Comparison of ENCODE assay signal across 10 mouse cellular contexts in genomic region chr16:96235366-96235970, GRCm38 (mm10). TPM values are rescaled to one million over a fixed set of nuclear protein-coding genes. Genes with fewer than 3 reads are reported as not detected.
DNase-seq lines count a peak whose midpoint lies in the region; ATAC-seq and TF ChIP-seq lines count a peak whose summit lies in the region.
"Had no signal": no experiment of that assay in that cellular context is flagged by ENCODE, and none has a peak within 500 bp of the region (broad histone marks: within the 10 kb centered on the region; RNA-seq: fewer than 3 reads in every experiment).

Gene B3galt5 (plus strand): TSS chr16:96235801.

- 0 out of 2 replicates have a peak within 1 kb of the TSS, but pooled peaks have one; percentile 6 for H3K4me3 ChIP-seq in cortical plate, adult 2 months (ENCODE audit: insufficient read depth, low read length)
- no peak within 1 kb of the TSS for H3K4me3 ChIP-seq in hindbrain, embryonic 11.5 days (ENCODE audit: low read depth, low read length)
- H3K4me3 ChIP-seq in limb, embryonic 15.5 days = no peak within 1 kb of the TSS

- ATAC-seq in hindbrain, embryonic 11.5 days (ENCODE audit: low FRiP score) = no peak
- ATAC-seq in limb, embryonic 15.5 days (ENCODE audit: insufficient number of reproducible peaks, low FRiP score, low TSS enrichment, low read depth) = no peak

- no peaks in the 10 kb centered on the region for H3K27me3 ChIP-seq in hindbrain, embryonic 11.5 days (ENCODE audit: control insufficient read depth, insufficient read depth, low read length)
- H3K27me3 ChIP-seq in limb, embryonic 15.5 days = no peaks in the 10 kb centered on the region

- 0 out of 2 replicates have a peak, but pooled peaks have one; percentile 21 for TF ChIP-seq POLR2A in cortical plate, adult 2 months (IDR thresholded peaks at IDR 0.05; ENCODE audit: extremely low read depth, insufficient read depth, low read length)

- H3K36me3 ChIP-seq in hindbrain, embryonic 11.5 days (ENCODE audit: control insufficient read depth, insufficient read depth, low read length) = no peaks in the 10 kb centered on the region
- H3K36me3 ChIP-seq in limb, embryonic 15.5 days = no peaks in the 10 kb centered on the region

- 71% methylated on average over 17 of the region's 17 CpGs for WGBS in hindbrain, embryonic 11.5 days
- WGBS in limb, embryonic 15.5 days = 62% methylated on average over 17 of the region's 17 CpGs

- no peak within 1 kb of the TSS for H3K4me2 ChIP-seq in hindbrain, embryonic 11.5 days (replicated peaks; ENCODE audit: low read depth, low read length)
- no peak within 1 kb of the TSS for H3K4me2 ChIP-seq in limb, embryonic 15.5 days

- no peak for TF ChIP-seq CTCF in cortical plate, adult 2 months (IDR thresholded peaks at IDR 0.05; ENCODE audit: extremely low read depth, insufficient read depth, low read length)

- no peak within 1 kb of the TSS for H3K27ac ChIP-seq in cortical plate, adult 2 months (ENCODE audit: insufficient read depth, low read length)
- H3K27ac ChIP-seq in hindbrain, embryonic 11.5 days (ENCODE audit: low read depth, low read length) = no peak within 1 kb of the TSS
- peak within 1 kb of the TSS; percentile 57; the same call in 1 of the 2 replicates for H3K27ac ChIP-seq in limb, embryonic 15.5 days

- peak; percentile 2 for DNase-seq in heart, postnatal 4 days
- DNase-seq in heart, adult 18-20 months = no peak
- peak; percentile 23 for DNase-seq in hindbrain, embryonic 11.5 days (ENCODE audit: low spot score)
- DNase-seq in adipocyte (ENCODE audit: low spot score) = no peak
- no peak for DNase-seq in cerebellum, postnatal 14 days
- no peak for DNase-seq in urinary bladder, postnatal 10 days (ENCODE audit: low spot score)
- DNase-seq: adrenal gland, postnatal 14 days; kidney, adult 8-10 months had no signal

- no peaks in the 10 kb centered on the region for H3K4me1 ChIP-seq in cortical plate, adult 2 months (ENCODE audit: control insufficient read depth, insufficient read depth, low read length)
- H3K4me1 ChIP-seq in hindbrain, embryonic 11.5 days (replicated peaks; ENCODE audit: control insufficient read depth, insufficient read depth, low read length) = no peaks in the 10 kb centered on the region
- no peaks in the 10 kb centered on the region for H3K4me1 ChIP-seq in limb, embryonic 15.5 days

- no peak within 1 kb of the TSS for H3K9ac ChIP-seq in hindbrain, embryonic 11.5 days (ENCODE audit: low read depth, low read length)
- H3K9ac ChIP-seq in limb, embryonic 15.5 days = no peak within 1 kb of the TSS

- no peaks in the 10 kb centered on the region for H3K9me3 ChIP-seq in hindbrain, embryonic 11.5 days (ENCODE audit: control insufficient read depth, low read length)
- H3K9me3 ChIP-seq in limb, embryonic 15.5 days = no peaks in the 10 kb centered on the region

RNA-seq across cellular contexts. Expression of gene B3galt5, which starts in this region (rescaled TPM):
- not detected for total RNA-seq in heart, postnatal 4 days (2021)
- not detected for total RNA-seq in heart, adult 18-20 months (2021)
- 14.6 and 15.3 TPM in 2 replicates for polyA plus RNA-seq in cortical plate, adult 2 months (2012; rRNA removed)
- 1.0 TPM in 2 replicates for polyA plus RNA-seq in hindbrain, embryonic 11.5 days (2014; fragmentation: Nextera tagmentation; extraction: Ambion mirVana)
- polyA plus RNA-seq in limb, embryonic 15.5 days (2015; fragmentation: Nextera tagmentation; extraction: Ambion mirVana) = 0.10 and 0.42 TPM in 2 replicates
- total RNA-seq: adrenal gland, postnatal 14 days had no signal

Comparison
In these comparisons a context has a peak if more than half of its experiments do, and no peak if none do; other contexts are left out.
1. Peak in DNase-seq in heart, postnatal 4 days; RNA of the gene not detected or under 1 TPM.